Mouse (Mus musculus): ENCODE measurements around the gene Nradd.

Nradd gene

GRCm38 (mm10) chr9:110652963-110653654, 28.9 kb upstream of the Nradd start:
- CTCF ChIA-PET = interaction anchor here (0.8 to 1.1 kb wide), 2 partner anchors 19 to 21 kb away, joined by 3 read pairs; no protein-coding TSS in a partner anchor

- CTCF ChIA-PET = interaction anchor here (0.7 to 0.8 kb wide), 2 partner anchors 20 to 40 kb away, joined by 3 read pairs; no protein-coding TSS in a partner anchor
These were observed 27.9 kb upstream of the Nradd start for GRCm38 (mm10) chr9:110651931-110652722.

- CTCF ChIA-PET = no interaction called here
These were observed 25.5 kb upstream of the Nradd start for GRCm38 (mm10) chr9:110649775-110650174.

- CTCF ChIA-PET = interaction anchor here (0.7 kb wide), 1 partner anchor 10 kb away, joined by 12 read pairs; no protein-coding TSS in a partner anchor
These were observed 21.0 kb upstream of the Nradd start for GRCm38 (mm10) chr9:110645219-110645618.

- CTCF ChIA-PET = no interaction called here
These were observed 20.0 kb upstream of the Nradd start for GRCm38 (mm10) chr9:110644295-110644694.

GRCm38 (mm10) chr9:110643787-110644186, 19.5 kb upstream of the Nradd start:
- CTCF ChIA-PET = no interaction called here

- CTCF ChIA-PET = no interaction called here
These were observed 18.7 kb upstream of the Nradd start for GRCm38 (mm10) chr9:110642812-110643524.

GRCm38 (mm10) chr9:110641006-110641405, 16.8 kb upstream of the Nradd start:
- CTCF ChIA-PET = no interaction called here

GRCm38 (mm10) chr9:110638611-110639021, 14.4 kb upstream of the Nradd start:
- CTCF ChIA-PET = no interaction called here

GRCm38 (mm10) chr9:110635225-110635624, 11.0 kb upstream of the Nradd start:
- CTCF ChIA-PET = interaction anchor here (0.5 to 1.5 kb wide), 9 partner anchors 10 to 79 kb away, joined by 3 to 12 read pairs (median 5); no protein-coding TSS in a partner anchor

GRCm38 (mm10) chr9:110633882-110634281, 9.6 kb upstream of the Nradd start:
- CTCF ChIA-PET = interaction anchor here (0.5 to 1.4 kb wide), 3 partner anchors 19 to 33 kb away, joined by 3 to 7 read pairs (median 3); no protein-coding TSS in a partner anchor

- CTCF ChIA-PET = interaction anchor here (0.5 to 0.9 kb wide), 3 partner anchors 20 to 224 kb away, joined by 3 read pairs; no protein-coding TSS in a partner anchor
These were observed 8.4 kb upstream of the Nradd start for GRCm38 (mm10) chr9:110632671-110633070.

- CTCF ChIA-PET = interaction anchor here (0.5 to 0.9 kb wide), 3 partner anchors 21 to 173 kb away, joined by 3 to 4 read pairs (median 3); no protein-coding TSS in a partner anchor
These were observed 7.5 kb upstream of the Nradd start for GRCm38 (mm10) chr9:110631651-110632275.

- CTCF ChIA-PET = interaction anchor here (0.5 to 0.6 kb wide), 2 partner anchors 159 to 172 kb away, joined by 3 to 4 read pairs; no protein-coding TSS in a partner anchor
These were observed 6.9 kb upstream of the Nradd start for GRCm38 (mm10) chr9:110631191-110631590.

- CTCF ChIA-PET = interaction anchor here (0.5 kb wide), 1 partner anchor 136 kb away, joined by 10 read pairs; no protein-coding TSS in a partner anchor
These were observed 5.9 kb upstream of the Nradd start for GRCm38 (mm10) chr9:110630171-110630570.

GRCm38 (mm10) chr9:110625350-110625908, 1.2 kb upstream of the Nradd start:
- CTCF ChIA-PET = interaction anchor here (1.0 kb wide), 1 partner anchor 9 kb away, joined by 3 read pairs; no protein-coding TSS in a partner anchor

- CTCF ChIA-PET = no interaction called here
These were observed 646 bp downstream of the Nradd start for GRCm38 (mm10) chr9:110623416-110624195.

- CTCF ChIA-PET = no interaction called here
These were observed 1.5 kb downstream of the Nradd start for GRCm38 (mm10) chr9:110622621-110623219.

GRCm38 (mm10) chr9:110620685-110621084, 3.6 kb downstream of the Nradd start:
- CTCF ChIA-PET = no interaction called here

- CTCF ChIA-PET = no interaction called here
These were observed 4.1 kb downstream of the Nradd start for GRCm38 (mm10) chr9:110620180-110620579.

Data from spleen, embryonic (tissue).